Mouse (Mus musculus): ENCODE results near the gene Rps6ka6. TPM values are rescaled to one million over a fixed set of nuclear protein-coding genes. Genes with fewer than 3 reads are reported as not detected.

Rps6ka6 gene
- polyA plus RNA-seq (2015; fragmentation: Nextera tagmentation; extraction: Ambion mirVana): 6.4 and 6.7 TPM in 2 replicates

GRCm38 (mm10) chrX:111537859-111538258 is at the start of gene Rps6ka6:
Gene Rps6ka6 (minus strand): TSS chrX:111537959.
- Histone ChIP-seq H3K9me3 (ENCODE audit: control insufficient read depth, low read length) (no peaks in the 10 kb centered on the region), H3K4me3 (ENCODE audit: low read depth, low read length) (no peak within 1 kb of the TSS), H3K27me3 (ENCODE audit: control insufficient read depth, insufficient read depth, low read length) (no peaks in the 10 kb centered on the region), H3K9ac (ENCODE audit: low read length) (no peak within 1 kb of the TSS), H3K4me2 (replicated peaks; ENCODE audit: low read depth) (no peak within 1 kb of the TSS), H3K36me3 (ENCODE audit: control insufficient read depth, insufficient read depth, low read length) (no peaks in the 10 kb centered on the region), H3K27ac (replicated peaks) (no peak within 1 kb of the TSS), H3K4me1 (replicated peaks; ENCODE audit: control insufficient read depth, insufficient read depth) (no peaks in the 10 kb centered on the region)
- TF ChIP-seq EP300 (optimal IDR thresholded peaks at IDR 0.05): no peak
- TF ChIP-seq CTCF (IDR thresholded peaks at IDR 0.05; ENCODE audit: low read depth): no peak
- DNase-seq (ENCODE audit: low spot score) (no peak), ATAC-seq (ENCODE audit: low FRiP score, low TSS enrichment) (no peak)
- 58% methylated on average over 10 of the region's 10 CpGs for WGBS

DNA sequence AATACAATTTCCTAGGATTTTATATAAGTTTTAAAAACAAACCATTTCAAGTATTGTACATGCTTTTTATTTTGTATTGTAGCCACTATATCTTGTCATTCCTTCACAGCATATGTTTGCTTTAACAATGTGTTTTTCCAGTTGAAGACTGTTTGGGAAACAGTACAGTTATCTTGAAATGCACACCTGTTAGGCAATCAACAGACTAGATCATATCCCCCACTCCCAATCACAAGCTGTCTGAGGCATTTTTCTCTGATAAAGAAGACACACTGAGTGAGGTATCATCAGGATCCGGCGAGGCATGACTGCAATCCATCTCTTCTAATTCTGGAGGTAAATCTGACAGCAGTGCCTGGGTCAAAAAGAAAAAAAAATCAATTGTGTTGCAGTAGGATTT is 39.3 kb upstream of the Rps6ka6 start:
- Histone ChIP-seq H3K4me1 (replicated peaks; ENCODE audit: control insufficient read depth, insufficient read depth) (no peaks in the 10 kb centered on the region), H3K4me3 (ENCODE audit: low read depth, low read length) (no peak overlapping the region), H3K27ac (replicated peaks) (no peak overlapping the region), H3K36me3 (ENCODE audit: control insufficient read depth, insufficient read depth, low read length) (no peaks in the 10 kb centered on the region), H3K4me2 (replicated peaks; ENCODE audit: low read depth) (no peak overlapping the region), H3K9ac (ENCODE audit: low read length) (no peak overlapping the region), H3K9me3 (ENCODE audit: control insufficient read depth, low read length) (no peaks in the 10 kb centered on the region), H3K27me3 (ENCODE audit: control insufficient read depth, insufficient read depth, low read length) (no peaks in the 10 kb centered on the region)
- WGBS: 79% methylated on average over 2 of the region's 2 CpGs
- DNase-seq (ENCODE audit: low spot score): no peak
- TF ChIP-seq CTCF (IDR thresholded peaks at IDR 0.05; ENCODE audit: low read depth) (no peak), EP300 (optimal IDR thresholded peaks at IDR 0.05) (no peak)
- ATAC-seq (ENCODE audit: low FRiP score, low TSS enrichment): no peak

DNA sequence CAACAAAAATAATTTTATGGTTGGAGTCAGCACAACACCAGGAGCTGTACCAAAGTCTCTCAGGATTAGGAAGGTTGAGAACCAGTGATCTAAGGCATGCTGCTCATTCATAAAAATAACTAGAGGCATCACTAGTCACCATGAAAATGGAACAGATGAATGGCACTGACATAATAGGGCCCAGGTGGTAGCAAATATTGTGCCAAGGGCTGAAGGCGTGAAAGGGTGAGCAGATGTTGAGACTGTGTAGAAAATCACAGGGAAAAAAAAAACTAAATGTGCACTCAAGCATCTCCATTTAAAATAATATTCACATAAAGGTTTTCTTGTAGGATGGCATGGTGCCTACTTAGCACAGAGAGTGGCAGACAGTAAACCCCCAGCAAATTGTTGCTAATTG is 19.6 kb downstream of the Rps6ka6 start:
- Histone ChIP-seq H3K9ac (ENCODE audit: low read length) (no peak overlapping the region), H3K36me3 (ENCODE audit: control insufficient read depth, insufficient read depth, low read length) (no peaks in the 10 kb centered on the region), H3K9me3 (ENCODE audit: control insufficient read depth, low read length) (no peaks in the 10 kb centered on the region), H3K27ac (replicated peaks) (no peak overlapping the region), H3K27me3 (ENCODE audit: control insufficient read depth, insufficient read depth, low read length) (no peaks in the 10 kb centered on the region), H3K4me3 (ENCODE audit: low read depth, low read length) (no peak overlapping the region), H3K4me1 (replicated peaks; ENCODE audit: control insufficient read depth, insufficient read depth) (no peaks in the 10 kb centered on the region), H3K4me2 (replicated peaks; ENCODE audit: low read depth) (no peak overlapping the region)
- WGBS: 59% methylated on average over 1 of the region's 1 CpGs
- no peak for TF ChIP-seq EP300 (optimal IDR thresholded peaks at IDR 0.05)
- TF ChIP-seq CTCF (IDR thresholded peaks at IDR 0.05; ENCODE audit: low read depth): no peak
- ATAC-seq (ENCODE audit: low FRiP score, low TSS enrichment) (no peak), DNase-seq (ENCODE audit: low spot score) (no peak)

DNA sequence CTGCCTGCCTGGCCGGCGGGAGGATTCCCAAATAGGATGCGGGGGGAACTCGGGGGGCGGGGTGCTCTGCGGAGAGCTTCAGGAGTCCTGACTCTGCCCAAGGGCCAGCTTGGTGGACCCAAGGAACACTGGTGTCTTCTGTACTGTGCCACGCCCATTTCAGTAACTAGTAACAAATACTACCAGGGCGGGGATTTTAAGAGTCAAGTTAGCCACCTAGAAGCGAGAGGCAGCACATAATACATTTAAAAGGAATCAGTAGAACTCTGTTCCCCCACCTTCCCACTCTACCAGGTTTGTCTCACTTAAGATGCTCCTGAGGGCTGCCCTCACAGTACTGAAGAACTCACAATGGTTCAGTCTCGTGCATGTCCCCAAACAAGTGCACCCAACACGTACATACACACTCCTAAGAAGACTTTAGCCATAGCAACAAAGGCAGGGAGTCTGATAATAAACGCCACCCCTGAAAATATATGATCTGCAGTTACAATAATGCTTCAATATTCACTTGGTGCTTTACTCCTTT is 74.1 kb downstream of the Rps6ka6 start:
- WGBS: 24% methylated on average over 12 of the region's 12 CpGs
- H3K27me3 ChIP-seq (ENCODE audit: control insufficient read depth, insufficient read depth, low read length): no peaks in the 10 kb centered on the region
- H3K4me1 ChIP-seq (replicated peaks; ENCODE audit: control insufficient read depth, insufficient read depth): no peaks in the 10 kb centered on the region
- no peak for ATAC-seq (ENCODE audit: low FRiP score, low TSS enrichment)
- H3K4me2 ChIP-seq (replicated peaks; ENCODE audit: low read depth): peak overlapping the region; percentile 76
- no peak for DNase-seq (ENCODE audit: low spot score)
- H3K27ac ChIP-seq (replicated peaks): no peak overlapping the region
- H3K4me3 ChIP-seq (ENCODE audit: low read depth, low read length): peak overlapping the region; percentile 52
- H3K9me3 ChIP-seq (ENCODE audit: control insufficient read depth, low read length): no peaks in the 10 kb centered on the region
- no peaks in the 10 kb centered on the region for H3K36me3 ChIP-seq (ENCODE audit: control insufficient read depth, insufficient read depth, low read length)
- TF ChIP-seq EP300 (optimal IDR thresholded peaks at IDR 0.05) (no peak), CTCF (IDR thresholded peaks at IDR 0.05; ENCODE audit: low read depth) (no peak)
- peak overlapping the region; percentile 55; the same call in 1 of the 2 replicates for H3K9ac ChIP-seq (ENCODE audit: low read length)

- H3K9ac ChIP-seq (ENCODE audit: low read length): peak overlapping the region; percentile 55
- TF ChIP-seq EP300 (optimal IDR thresholded peaks at IDR 0.05): no peak
- TF ChIP-seq CTCF (IDR thresholded peaks at IDR 0.05; ENCODE audit: low read depth): peak; percentile 27; the same call in 1 of the 2 replicates
- H3K4me2 ChIP-seq (replicated peaks; ENCODE audit: low read depth): peak overlapping the region; percentile 76
- H3K27ac ChIP-seq (replicated peaks): 0 out of 2 replicates have a peak overlapping the region, but pooled peaks have one; percentile 4
- no peaks in the 10 kb centered on the region for H3K4me1 ChIP-seq (replicated peaks; ENCODE audit: control insufficient read depth, insufficient read depth)
- peak overlapping the region; percentile 52 for H3K4me3 ChIP-seq (ENCODE audit: low read depth, low read length)
- WGBS: 13% methylated on average over 15 of the region's 72 CpGs
- no peaks in the 10 kb centered on the region for H3K9me3 ChIP-seq (ENCODE audit: control insufficient read depth, low read length)
- peak; percentile 85 for ATAC-seq (ENCODE audit: low FRiP score, low TSS enrichment)
- no peaks in the 10 kb centered on the region for H3K36me3 ChIP-seq (ENCODE audit: control insufficient read depth, insufficient read depth, low read length)
- DNase-seq (ENCODE audit: low spot score): peak; percentile 60
- H3K27me3 ChIP-seq (ENCODE audit: control insufficient read depth, insufficient read depth, low read length): no peaks in the 10 kb centered on the region
These were observed 74.8 kb downstream of the Rps6ka6 start for GRCm38 (mm10) chrX:111462833-111463564.

DNA sequence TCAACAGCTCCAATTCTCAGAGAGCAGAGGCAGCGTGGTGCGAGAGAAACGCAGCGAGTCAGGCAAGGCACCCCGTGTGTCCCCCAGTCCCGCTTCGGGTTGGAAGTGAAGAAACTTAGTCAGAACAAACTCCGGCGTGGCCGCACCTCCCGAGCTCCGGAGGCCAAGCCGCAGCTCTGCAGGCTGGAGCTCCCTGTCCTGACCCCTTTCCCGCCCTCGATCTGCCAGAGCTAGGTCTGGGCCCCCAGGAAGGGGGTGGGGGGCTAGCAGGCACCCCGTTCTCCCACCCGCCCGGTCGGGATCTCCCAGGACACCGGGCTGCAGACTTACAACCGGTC is 75.3 kb downstream of the Rps6ka6 start:
- H3K36me3 ChIP-seq (ENCODE audit: control insufficient read depth, insufficient read depth, low read length): no peaks in the 10 kb centered on the region
- 0 out of 2 replicates have a peak overlapping the region, but pooled peaks have one; percentile 4 for H3K27ac ChIP-seq (replicated peaks)
- peak overlapping the region; percentile 52 for H3K4me3 ChIP-seq (ENCODE audit: low read depth, low read length)
- H3K27me3 ChIP-seq (ENCODE audit: control insufficient read depth, insufficient read depth, low read length): no peaks in the 10 kb centered on the region
- ATAC-seq (ENCODE audit: low FRiP score, low TSS enrichment): peak; percentile 60; the same call in 1 of the 2 replicates
- H3K9ac ChIP-seq (ENCODE audit: low read length): peak overlapping the region; percentile 55; the same call in 1 of the 2 replicates
- H3K4me2 ChIP-seq (replicated peaks; ENCODE audit: low read depth): peak overlapping the region; percentile 76
- no peaks in the 10 kb centered on the region for H3K4me1 ChIP-seq (replicated peaks; ENCODE audit: control insufficient read depth, insufficient read depth)
- no peak for TF ChIP-seq CTCF (IDR thresholded peaks at IDR 0.05; ENCODE audit: low read depth)
- peak; percentile 26 for DNase-seq (ENCODE audit: low spot score)
- 15% methylated on average over 18 of the region's 21 CpGs for WGBS
- H3K9me3 ChIP-seq (ENCODE audit: control insufficient read depth, low read length): no peaks in the 10 kb centered on the region
